Mouse (Mus musculus) ovary, postnatal 10 days (tissue): Measurements from ENCODE around the gene Patz1.

ENCODE experiments used
- DNase-seq: peaks from one replicate; pipeline ENCODE4 v3.0.0; 2022; ENCODE audit warnings: low spot score

Patz1 gene

GRCm38 (mm10) chr11:3292062-3292421 is 3.4 kb downstream of the Patz1 start:
- DNase-seq, result peak; percentile 66

GRCm38 (mm10) chr11:3292711-3293249 is 4.1 kb downstream of the Patz1 start:
- DNase-seq, result no peak

GRCm38 (mm10) chr11:3293361-3293760 is 4.7 kb downstream of the Patz1 start:
- no peak for DNase-seq

- no peak for DNase-seq
Measured at GRCm38 (mm10) chr11:3294641-3295040, 6.0 kb downstream of the Patz1 start.

GRCm38 (mm10) chr11:3296056-3296455 is 7.4 kb downstream of the Patz1 start:
- DNase-seq, result no peak

DNA sequence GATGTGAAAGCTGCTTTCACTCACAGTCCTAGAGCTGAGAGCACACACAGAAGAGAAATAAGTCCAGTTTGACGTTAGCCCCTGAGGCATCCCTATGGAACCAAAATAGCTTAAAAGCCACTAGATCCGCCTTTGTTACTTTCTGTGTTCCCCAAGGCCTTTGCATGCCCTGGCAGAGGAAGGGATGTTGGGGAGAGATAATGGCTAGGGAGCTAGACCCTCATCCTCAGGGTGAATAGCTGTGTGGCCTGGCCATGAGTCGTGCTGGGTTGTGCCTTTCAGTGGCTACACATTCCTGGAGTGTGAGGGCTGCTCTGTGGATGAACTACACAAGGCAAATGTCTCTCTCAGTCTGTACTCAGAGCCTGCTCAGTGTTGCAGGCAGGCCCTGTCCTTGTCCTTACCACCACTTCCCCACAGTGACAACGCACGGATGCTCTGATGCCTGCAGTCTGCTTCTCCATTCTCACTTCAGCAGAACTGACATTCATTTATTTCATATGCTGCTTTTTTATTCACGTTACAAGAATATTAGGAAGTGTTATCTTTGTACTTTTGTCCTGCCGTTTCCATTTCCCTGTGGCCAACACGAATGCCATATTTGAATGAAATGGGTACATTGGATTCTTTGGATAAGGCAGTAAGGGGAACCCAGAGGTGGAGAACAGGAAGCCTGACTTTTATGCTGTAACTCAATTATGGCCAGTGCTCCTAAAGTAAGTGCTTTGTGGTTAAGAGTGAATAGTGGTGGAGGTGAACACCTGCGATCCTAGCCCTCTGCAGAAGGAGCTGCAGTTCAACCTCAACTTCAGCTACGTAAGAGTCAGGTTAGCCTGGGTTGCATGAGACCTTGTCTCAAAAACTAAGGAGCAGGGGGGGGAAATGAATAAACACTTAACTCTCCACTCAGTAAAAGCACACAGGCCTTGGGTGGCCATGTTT is 9.5 kb downstream of the Patz1 start:
- no peak for DNase-seq

- DNase-seq, result no peak
Measured at GRCm38 (mm10) chr11:3298813-3299185, 10.1 kb downstream of the Patz1 start.

GRCm38 (mm10) chr11:3301075-3301474 is 12.4 kb downstream of the Patz1 start:
- no peak for DNase-seq

DNA sequence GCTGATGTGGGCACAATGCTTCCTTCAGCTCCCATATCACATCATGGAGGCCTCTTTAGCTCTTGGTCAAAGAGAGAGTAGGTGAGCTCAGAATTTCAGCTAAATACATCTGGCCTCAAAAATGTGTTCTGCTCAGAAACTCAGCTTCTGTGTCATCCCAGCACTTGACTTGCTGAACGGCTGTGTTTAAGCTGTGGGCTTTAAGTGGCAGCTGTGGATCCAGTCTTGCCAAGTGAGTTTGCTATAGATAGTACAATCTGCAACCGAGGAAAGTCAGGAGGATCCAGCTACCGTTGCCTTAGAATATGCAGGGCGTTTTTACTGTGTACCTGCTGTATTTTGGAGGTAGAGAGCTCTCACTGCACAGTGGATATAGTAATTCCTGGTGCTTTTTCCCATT is 13.7 kb downstream of the Patz1 start:
- DNase-seq, result no peak

GRCm38 (mm10) chr11:3302792-3303191 is 14.1 kb downstream of the Patz1 start:
- no peak for DNase-seq

DNA sequence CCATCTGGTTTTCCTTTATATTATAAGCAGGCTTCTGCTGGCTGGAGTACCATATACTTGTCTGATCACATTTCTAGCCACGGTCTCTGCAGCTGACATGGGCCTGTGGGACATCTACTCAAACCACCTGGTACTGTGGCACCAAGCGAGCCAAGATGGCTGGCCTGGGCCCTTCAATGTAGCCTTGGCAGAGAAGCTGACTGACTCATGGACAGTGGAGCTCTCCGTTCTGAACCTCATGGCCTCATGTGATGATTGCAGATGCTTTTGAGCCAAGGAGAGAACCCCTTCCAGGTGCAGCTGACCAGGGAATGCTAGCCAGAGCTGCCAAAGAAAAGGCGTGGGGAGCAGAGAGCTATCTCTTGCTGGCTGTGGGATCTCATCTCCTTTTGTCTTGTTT is 17.1 kb downstream of the Patz1 start:
- DNase-seq, result no peak

- DNase-seq, result no peak
Measured at GRCm38 (mm10) chr11:3307875-3308274, 19.2 kb downstream of the Patz1 start.

- no peak for DNase-seq
Measured at GRCm38 (mm10) chr11:3309884-3310283, 21.2 kb downstream of the Patz1 start.

DNA sequence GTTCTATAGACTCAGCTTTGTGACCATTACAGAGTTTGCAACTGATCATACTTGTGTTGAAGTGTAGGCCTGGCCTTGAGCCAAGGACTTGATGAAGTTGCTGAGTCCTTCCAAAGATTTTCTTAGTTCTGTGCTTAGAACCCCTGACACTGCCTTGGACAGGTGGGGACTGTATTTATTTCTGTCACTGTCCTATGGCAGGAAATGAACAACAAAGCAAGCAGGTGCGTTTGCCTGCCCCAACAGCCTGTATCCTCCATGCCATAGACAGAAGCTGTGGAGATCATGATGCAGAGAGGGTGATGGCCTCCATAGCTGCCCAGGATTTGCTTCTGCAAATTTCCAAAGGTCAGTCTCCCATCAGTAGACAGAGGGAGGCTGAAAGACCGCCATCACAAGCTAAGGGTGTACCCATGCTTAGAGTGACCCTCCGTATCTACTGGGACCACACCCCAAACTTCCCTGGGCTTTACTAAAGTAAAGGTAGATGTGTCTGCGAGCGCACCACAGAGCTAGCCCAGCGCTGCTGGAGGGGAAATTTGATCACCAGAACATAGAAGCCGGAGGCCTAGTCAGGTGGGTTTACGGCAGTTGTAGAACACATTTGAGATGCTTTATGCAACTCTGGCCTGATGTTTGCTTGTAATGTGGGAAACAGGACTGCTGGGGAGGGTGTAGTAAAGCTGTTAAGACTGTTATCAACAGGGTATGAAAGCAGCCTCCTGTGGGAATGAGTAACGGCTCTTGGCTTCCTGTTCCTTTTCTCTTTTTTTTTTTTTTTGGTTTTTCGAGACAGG is 22.3 kb downstream of the Patz1 start:
- no peak for DNase-seq

GRCm38 (mm10) chr11:3311586-3312347 is 23.1 kb downstream of the Patz1 start:
- DNase-seq, result no peak

GRCm38 (mm10) chr11:3313294-3313693 is 24.6 kb downstream of the Patz1 start:
- no peak for DNase-seq

DNA sequence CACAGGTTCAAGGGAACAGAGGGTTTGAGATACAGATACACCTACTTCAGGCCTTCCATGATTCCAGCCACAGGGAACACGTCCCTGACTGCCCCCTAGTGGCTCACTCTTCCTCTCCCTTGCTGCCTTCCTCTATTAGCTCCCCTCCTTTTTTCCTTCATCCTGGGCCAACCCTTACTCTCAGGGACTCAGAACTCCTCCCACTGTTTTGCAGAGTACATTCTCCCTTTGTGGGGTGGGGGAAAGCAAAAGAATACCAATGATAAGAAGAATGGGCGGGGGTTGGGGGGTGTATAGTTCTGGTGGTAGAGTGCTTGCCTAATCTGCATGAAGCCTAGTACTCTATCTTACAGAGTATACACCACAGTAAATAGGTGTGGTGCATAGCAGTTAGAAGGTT is 25.5 kb downstream of the Patz1 start:
- no peak for DNase-seq

DNA sequence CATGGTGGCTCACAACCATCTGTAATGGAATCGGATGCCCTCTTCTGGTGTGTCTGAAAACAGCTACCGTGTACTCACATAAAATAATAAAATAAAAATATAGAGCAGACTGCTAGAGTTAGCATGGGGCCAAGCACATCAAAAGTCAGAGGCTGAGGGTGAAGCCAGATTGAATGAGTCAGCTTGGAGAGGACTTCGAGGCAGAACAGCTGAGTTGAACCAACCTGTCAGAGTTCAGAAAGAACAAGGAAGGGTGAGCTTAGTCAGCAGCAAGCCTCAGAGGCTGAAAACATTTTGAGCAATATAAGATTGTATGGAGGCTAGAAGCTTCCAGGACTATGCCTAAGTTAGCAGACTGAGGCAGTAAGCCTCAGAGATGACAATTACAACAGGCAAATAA is 29.6 kb downstream of the Patz1 start:
- no peak for DNase-seq

DNA sequence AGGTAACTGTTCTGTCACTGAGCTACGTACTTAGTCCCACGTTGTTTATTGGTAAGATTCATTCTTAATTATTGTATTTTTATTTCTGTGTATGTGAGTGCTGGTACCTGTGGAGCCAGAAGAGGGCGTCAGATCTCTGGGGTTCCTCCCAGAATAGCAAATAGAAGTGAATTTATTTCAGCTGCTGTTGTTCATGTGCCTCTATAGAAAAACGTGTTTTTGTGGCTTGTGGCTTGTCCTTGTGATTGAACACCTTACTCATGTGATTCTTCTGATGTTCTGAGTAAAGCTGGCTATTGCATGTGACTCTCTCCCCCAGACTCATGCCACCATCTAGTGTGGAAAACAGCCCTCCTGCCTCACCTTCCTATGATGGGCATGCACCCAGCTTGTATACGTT is 39.6 kb downstream of the Patz1 start:
- DNase-seq, result no peak

DNA sequence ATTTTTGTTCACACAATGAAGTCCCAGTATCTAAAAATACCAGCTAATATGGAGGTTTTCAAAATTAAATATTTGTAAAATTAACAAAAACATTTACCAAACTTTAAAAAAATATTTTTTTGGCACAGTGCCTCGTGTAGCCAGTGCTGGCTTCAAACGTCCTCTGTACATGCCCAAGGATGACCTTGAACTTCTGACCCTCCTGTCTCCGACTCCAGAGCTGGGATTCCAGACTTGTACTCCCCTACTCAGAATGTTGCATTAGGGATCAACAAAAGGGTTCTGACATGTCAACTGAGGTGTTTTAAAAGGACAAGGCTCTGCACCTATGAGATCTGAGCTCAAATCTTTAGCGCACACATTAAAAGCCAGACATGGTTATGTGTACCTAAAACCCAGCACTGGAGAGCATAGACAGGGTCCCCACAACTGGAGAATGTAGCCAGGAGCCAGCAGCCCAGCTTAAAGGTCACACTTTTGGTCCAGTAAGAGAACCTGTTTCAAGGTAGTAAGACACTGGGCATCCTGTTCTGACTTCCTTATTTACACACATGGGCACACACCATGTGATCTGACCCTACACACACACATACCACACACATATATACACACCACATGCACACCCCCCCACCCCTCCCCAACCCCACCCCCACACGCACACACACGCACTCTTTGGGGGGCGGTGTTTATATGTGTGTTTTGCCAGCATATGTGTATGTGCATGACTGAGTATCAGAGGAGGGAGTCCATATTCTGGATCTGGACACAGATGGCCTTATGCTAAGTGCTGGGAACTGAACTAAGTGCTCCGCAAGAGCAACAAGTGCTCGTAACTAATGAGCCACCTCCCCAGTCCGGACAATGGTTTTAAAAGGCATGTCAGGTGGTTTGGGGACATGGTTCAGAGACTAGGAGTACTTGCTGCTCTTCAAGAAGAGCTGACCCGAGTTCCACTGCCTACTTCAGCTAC is 40.4 kb downstream of the Patz1 start:
- DNase-seq, result no peak

DNA sequence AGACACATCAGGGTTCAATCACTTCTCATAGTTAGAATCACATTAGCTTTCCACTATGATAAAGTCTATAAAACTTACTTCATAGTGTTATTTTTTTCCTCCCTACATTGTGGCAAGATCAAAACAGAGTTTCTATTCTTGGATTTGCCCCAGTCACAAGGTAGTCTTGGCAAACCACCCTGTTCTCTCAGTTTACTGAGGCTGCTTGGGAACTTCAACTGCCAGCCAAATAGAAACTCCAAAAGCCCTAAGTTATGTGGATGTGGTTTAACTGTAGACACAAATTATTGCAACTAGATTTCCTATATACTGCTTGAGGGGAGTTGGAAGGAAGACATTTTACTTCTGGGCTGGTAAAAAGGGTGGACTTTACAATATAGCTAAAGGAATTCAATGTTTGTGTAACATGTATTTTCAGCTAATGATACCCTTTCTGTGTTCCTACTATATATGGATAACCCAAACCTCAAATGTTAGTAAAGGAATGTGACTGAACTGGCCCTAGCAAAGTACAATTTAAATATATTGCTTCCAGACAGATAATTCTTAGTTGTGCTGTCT is 41.3 kb downstream of the Patz1 start, which contains the start of gene Pik3ip1:
Gene Pik3ip1, plus strand, starts transcription at position 511 of the 561 bp plus-strand sequence.
- DNase-seq, result no peak
